Mouse (Mus musculus) hematopoietic stem cell, adult 5-6 weeks (primary cell): Measurements from ENCODE around the gene Tbc1d9b. TPM values are rescaled to one million over a fixed set of nuclear protein-coding genes. Genes with fewer than 3 reads are reported as not detected.
"Not testable (repeated sequence)": the region's sequence is repeated elsewhere in the genome, so short reads cannot be mapped to it uniquely, and the experiment has no call there.

ENCODE experiments used
- ATAC-seq, 2 experiments: fragments of 125-278 bp in 1 of 2; replicated peaks in 1 of 2; 2 replicates each; pipeline ENCODE4 v1.8.0; 2016 to 2017; ENCODE audit warnings: inconsistent platforms in 2 of 2, mild to moderate bottlenecking in 2 of 2, moderate number of reproducible peaks in 2 of 2, low read depth in 1 of 2, moderate TSS enrichment in 1 of 2; ENCODE audit not compliant: low FRiP score in 2 of 2, poor library complexity in 2 of 2, severe bottlenecking in 2 of 2, insufficient read depth in 1 of 2, low TSS enrichment in 1 of 2
- total RNA-seq: library from RNA; stranded (forward); fragments of 172-1452, 232-1000 nt; gene quantifications from 2 replicates; pipeline ENCODE4 v1.2.3, GENCODE M21; 2017

Tbc1d9b gene
- 89.9 and 124 TPM in 2 replicates for total RNA-seq

DNA sequence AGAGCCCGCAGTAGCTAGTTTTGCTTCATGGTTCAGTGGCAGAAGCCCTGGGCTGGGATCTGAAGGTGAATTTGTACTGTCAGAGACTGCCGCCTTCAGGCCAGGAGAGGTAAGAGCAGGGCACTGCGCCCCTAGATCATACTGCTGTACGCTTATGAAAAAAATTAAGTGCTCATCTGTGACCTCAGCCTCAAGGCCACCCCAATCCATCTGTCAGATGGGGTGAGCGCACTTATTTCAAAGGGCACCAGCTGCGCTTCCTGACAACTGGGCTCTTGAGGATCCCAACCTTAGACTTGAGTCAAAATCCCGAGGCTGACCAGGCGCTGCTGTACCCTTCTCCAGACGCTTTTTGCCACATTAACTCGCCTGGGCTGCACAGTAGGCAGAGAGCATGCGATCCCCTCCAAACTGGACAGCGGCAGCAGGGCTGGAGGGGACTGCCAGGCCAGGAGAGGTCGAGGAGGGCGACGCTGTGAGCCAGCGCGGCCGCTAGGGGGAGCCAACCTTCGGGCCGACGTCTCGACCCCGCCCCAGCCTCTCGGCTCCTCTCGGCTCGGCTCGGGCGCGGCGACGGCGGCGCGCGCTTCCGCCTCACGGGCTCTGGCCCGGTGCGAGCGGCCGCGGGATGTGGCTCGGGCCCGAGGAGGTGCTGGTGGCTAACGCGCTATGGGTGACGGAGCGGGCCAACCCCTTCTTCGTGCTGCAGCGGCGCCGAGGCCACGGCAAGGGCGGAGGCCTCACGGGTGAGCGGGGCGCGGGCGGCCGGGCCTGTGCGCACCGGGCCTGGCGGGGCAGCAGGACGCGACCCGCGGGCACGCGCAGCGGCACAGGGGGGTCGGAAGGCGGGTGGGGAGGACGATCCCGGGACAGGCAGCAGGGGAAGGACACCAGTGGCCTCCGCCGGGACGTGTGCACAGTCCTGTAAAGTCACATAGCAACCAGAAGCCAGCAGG is at the start of gene Tbc1d9b:
Gene Tbc1d9b (plus strand): TSS at position 586 of the 956 bp plus-strand sequence.
- ATAC-seq: peak; percentile 78 to 87

DNA sequence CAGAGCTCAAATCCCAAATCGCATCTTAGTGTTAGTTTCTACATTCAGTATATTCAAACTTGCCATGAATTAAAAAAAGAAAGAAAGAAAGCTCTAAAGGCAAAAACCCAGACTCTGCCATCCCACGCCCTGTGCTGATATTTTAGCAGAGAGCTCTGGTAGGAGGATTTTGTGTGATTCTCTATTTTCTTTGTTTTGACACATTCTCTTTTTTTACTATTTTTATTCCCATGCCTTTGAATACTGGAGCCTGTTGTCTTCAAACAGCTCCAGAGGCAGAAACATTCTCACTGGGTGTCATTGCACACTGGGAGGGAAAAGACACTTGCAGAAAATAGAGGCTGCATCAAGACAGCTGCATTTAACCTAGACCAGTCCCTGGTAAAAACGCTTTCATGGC is 45.0 kb upstream of the Tbc1d9b start:
- no peak for ATAC-seq

DNA sequence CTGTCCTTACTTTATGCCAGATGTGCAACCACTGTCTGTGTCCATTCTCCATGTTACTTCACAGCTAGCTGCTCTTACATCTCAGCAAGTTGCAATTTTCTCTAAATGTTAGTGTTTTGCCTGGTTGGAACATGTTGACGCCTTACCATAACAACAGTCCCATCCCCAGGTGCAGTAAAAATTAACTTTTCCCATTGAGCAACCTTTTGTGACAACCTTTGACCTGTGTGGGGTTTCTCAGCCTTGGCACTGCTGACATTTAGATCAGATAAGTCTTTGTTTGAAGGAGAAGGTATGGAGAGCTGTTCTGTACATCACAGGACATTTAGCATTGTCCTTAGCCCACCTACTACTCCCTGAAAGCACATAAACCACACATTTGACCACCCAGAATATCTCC is 41.4 kb upstream of the Tbc1d9b start:
- ATAC-seq: no peak

DNA sequence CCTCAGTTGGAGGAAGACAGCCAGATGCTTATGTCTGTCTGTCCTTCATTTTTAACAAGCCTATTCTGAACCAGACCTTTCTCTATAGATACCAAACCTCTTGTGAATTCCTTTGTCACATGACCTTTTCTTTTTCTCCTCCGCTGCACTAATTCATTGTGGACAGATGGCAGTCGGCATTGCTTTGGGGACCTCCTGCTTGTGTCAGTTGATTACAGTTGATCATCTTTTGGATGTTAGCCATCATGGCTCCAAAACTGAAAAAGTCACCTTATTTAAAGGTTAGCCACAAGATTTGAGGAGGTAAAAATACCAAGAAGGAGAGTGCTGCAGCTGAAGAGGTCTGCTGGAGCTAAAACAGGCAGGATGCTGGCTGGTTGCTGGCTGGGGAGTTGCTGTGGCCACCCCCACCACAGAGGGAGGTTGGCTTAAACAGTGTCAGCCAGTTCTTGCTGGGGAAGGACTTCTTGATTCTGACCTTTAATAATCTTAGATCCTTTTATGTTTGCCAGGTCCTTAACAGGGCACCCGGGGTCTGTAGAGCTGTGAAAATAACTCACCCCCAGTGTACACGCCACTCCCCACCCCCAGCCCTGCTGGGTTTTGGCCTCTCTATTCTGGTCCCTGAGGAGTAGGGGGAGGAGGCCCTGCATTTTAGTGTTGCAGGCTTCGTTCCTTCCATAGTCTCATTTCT is 40.1 kb upstream of the Tbc1d9b start:
- ATAC-seq: no peak

GRCm38 (mm10) chr11:50091681-50092080 is 39.5 kb upstream of the Tbc1d9b start:
- ATAC-seq: no peak

- ATAC-seq: no peak
Observed at GRCm38 (mm10) chr11:50095661-50096060, 35.5 kb upstream of the Tbc1d9b start.

DNA sequence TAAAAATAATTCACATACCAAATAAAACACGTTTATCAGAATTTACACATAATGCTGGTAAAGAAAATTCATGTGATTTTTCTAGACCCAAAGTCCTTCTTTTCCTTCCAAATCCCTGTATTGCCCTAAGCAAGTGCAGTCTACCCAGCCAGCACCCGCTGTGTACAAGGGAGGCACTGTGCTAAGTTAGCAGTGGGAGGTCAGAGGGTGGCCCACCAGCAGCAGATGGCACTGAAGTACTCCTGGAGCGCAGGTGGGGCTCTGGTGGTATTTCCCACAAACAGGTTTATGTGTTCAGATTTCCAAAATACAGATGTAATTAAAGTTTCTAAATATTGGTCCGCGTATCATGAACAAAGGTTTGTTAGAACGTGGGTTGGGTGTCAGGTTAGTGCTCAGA is 34.1 kb upstream of the Tbc1d9b start:
- no peak for ATAC-seq

DNA sequence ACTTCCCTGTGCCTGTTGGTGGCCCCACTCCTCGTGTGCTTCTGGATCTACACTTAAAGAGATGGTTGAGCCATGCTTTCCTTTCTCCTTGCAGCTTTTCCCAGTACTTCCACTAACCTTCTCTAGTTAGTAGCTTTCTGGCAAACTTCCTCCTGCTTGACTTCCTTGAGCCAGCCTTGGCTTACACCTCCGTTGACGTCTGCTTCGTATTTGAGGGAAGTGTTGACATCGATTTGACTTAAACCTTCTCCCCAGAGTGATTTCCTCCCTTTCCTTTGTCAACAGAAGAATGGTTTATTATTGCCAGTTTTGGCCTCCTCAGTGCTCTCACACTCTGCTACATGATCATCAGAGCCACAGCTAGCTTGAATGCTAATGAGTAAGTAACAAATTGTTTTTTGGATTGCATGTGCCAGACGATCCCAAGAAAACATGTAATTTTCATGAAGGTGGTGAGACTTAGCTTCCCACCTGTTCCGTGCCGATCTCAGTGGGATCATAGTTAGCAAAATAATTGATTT is 32.2 kb upstream of the Tbc1d9b start:
- ATAC-seq: 0 out of 4 replicates have a peak, but pooled peaks of 1 of the 2 experiments have one; percentile 17

DNA sequence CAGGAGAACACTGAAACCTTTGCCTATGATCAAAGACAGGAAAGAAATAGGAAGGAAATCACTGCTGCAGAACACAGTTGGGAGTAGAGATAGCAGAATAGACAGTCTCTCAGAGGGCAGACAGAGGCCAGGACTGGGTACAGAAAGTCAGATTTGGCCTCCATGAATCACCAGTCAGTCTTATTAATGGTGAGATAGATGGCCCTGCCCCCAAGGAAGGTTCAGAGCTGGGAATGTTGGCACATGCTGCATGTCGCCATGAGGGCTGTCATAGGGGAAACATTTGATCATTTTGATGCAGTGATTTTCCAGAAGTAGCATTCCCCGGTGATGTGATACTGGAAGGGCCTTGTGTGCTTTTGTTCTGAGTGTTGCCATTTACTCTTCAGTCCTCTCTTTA is 31.5 kb upstream of the Tbc1d9b start:
- ATAC-seq: no peak

- no peak for ATAC-seq
Observed at GRCm38 (mm10) chr11:50100548-50101307, 30.5 kb upstream of the Tbc1d9b start.

GRCm38 (mm10) chr11:50101962-50102361 is 29.2 kb upstream of the Tbc1d9b start:
- not testable (repeated sequence) for ATAC-seq

DNA sequence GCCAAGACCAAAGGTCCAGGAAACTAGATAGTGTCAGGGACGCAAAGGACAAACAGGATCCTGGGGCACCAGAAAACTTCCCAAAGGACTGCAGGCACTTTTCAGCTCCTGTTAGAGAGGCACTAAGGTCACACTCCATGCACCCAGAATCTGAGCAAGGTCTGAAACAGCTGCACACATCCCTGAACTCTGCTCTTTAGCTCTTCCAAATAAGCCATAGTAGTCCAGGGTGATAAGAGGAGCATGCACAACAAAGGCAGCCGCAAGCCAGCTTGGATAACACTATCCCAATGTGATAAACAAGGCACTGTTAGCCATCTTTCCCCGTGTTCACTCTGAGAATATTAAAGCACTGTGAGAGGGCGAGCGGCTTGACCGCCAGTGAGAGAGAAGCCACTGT is 27.2 kb upstream of the Tbc1d9b start:
- no peak for ATAC-seq

DNA sequence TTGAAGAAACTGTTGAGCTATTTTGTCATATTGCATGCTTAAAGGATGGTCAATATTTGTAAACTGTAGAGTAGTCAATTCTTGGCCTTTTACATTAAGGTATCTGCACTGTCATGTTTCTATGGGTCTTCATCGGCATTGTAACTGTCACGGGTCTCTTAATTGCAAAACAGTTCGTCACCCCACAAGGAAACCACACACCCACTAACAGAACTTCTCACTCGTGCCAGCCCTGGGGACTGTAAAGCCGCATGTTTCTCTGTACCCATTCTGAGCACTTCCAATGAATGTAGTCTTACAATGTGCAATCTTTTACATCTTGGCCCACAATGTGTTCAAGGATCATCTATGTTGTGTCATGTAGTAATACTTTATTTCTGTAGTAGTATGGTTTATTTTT is 26.0 kb upstream of the Tbc1d9b start:
- ATAC-seq: no peak; a peak in 1 of 4 replicates

DNA sequence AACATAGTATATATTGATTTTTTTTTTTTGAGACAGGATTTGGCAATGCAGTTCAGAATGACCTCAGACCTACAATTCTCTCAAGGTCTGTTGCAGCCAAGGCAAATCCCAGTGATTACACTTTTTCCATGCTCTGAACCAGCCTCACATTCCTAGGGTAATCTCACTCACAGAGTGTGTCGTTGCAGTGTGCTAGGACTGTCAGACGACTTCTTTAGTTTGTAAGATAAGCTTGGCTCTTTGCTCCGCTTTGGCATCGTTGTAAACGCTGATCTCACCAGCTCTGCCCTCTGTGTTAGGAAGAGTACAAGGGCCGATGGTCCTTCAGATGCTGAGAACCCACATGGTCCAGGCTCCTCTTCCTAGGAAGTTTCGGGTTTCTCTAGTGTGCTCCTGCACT is 25.2 kb upstream of the Tbc1d9b start:
- no peak for ATAC-seq

GRCm38 (mm10) chr11:50108823-50109244 is 22.4 kb upstream of the Tbc1d9b start:
- ATAC-seq: peak; percentile 27 to 39; a peak in 1 of 4 replicates

DNA sequence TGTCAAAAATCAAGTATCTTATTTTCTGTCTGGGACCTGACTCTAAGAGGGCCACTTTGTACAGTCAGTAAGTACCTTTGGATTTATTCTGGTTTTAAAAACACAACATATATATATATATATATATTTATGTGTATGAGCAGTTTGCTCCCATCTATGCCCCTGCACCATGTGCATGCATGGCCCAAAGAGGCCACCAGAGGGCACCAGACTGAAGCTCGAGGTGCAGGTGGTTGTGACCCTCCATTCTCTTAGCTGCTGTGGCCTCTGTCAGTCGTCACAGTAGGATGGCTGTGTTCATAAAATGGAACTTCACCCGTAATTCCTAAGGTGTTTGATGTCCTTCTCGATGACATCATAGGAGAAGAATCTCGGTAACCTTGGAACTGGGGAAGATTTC is 16.9 kb upstream of the Tbc1d9b start:
- peak; percentile 86 to 87 for ATAC-seq

- ATAC-seq: no peak
Observed at GRCm38 (mm10) chr11:50122631-50123081, 8.5 kb upstream of the Tbc1d9b start.
